Mouse (Mus musculus) testis, adult 2 months (tissue): ENCODE measurements around the gene Dhrs3.

ENCODE experiments used
- CTCF ChIP-seq: fragments of 200-500 bp; IDR thresholded peaks from 2 replicates; pipeline ENCODE4 v1.5.1; 2012; ENCODE audit warnings: low read depth, mild to moderate bottlenecking, inconsistent platforms, low read length, moderate library complexity; ENCODE audit not compliant: control insufficient read depth, insufficient read depth, insufficient replicate concordance
- POLR2A ChIP-seq: fragments of 200-500 bp; IDR thresholded peaks from 2 replicates; pipeline ENCODE4 v1.6.1; 2012; ENCODE audit warnings: low read depth, mild to moderate bottlenecking, inconsistent platforms, low read length, moderate library complexity; ENCODE audit not compliant: control insufficient read depth

DNA sequence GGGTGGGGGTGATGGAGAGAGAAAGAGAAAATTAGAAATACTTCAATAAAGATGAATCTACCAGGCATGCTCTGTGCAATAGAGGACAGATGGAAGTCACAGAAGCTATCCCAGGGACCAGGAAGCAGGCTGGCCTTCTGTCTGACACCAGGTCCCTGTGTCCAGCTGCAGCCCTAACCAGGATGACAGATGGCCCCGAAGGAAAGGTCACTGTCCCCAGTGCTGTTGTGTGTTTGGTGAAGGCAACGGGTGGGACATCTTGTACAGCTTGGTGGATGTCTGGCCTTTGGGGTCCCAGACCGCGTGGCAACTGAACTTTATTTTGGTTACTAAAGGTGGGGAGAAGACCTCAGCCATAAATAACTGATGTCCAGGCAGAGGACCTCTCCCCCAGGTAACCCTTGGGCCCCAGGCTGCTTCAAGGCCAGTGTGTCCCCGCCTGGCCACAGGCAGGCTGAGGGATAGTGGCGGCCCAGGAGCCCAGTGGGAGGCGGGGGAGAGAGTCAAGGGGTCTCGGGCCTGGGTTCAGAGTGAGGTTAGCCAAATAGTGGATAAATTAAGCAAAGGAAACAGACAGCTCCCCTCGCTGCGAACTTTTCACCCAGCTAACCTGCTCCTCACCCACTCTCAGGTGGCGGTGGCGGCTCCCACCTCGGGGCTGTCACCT is 48.3 kb downstream of the Dhrs3 start:
- no peak for TF ChIP-seq CTCF
- TF ChIP-seq POLR2A, result no peak
